Mouse (Mus musculus): ENCODE measurements around the gene Tppp3. TPM values are rescaled to one million over a fixed set of nuclear protein-coding genes. Genes with fewer than 3 reads are reported as not detected.

Gene Tppp3
- polyA plus RNA-seq, 1 experiment: 66.7 TPM

DNA sequence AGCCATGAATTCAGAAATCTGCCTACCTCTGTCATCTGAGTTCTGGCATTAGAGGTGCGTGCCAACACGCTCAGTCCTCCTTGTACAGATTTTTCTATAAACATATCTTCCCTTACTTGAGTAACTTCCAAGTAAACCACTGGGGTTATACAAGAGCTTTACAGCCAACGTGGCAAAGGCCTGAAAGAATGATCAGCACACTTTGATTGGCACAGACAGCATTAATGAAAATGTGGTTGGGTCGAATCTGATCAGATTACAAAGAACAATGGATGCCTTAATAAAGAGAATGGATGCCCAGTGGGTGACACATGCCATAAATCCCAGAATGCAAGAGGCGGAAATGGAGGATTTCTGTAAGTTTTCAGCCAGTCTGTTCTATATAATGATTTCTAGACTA, 35.1 kb downstream of the Tppp3 start:
- DNase-seq (ENCODE audit: extremely low spot score in 1 of 2, low spot score in 1 of 2): no peak

GRCm38 (mm10) chr8:105434136-105434535, 37.2 kb downstream of the Tppp3 start:
- DNase-seq (ENCODE audit: extremely low spot score in 1 of 2, low spot score in 1 of 2): no peak

GRCm38 (mm10) chr8:105433511-105433910, 37.8 kb downstream of the Tppp3 start:
- no peak for DNase-seq (ENCODE audit: extremely low spot score in 1 of 2, low spot score in 1 of 2)

- no peak for DNase-seq (ENCODE audit: extremely low spot score in 1 of 2, low spot score in 1 of 2)
Measured at GRCm38 (mm10) chr8:105433021-105433420, 38.3 kb downstream of the Tppp3 start.

GRCm38 (mm10) chr8:105431743-105432515, 39.4 kb downstream of the Tppp3 start:
- DNase-seq (ENCODE audit: extremely low spot score in 1 of 2, low spot score in 1 of 2): no peak

DNA sequence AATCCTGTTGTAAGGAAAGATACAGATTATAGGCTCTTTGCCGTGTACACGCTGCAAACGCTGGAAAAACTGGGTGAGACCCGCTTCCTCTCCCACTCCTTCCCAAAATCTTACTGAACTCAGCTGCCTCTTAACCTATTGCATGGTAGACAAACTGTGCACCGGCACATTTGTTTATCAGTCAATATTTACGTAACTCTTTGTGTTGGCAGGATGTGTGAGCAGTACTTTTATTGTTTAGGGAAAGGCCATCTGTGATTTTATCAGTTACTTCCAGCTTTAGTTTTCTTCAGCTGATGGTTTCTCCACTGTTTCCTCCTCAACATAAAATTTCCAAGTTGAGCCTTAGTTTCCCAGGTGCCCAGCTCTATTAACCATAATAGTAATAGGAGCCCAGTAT, 44.4 kb downstream of the Tppp3 start:
- DNase-seq (ENCODE audit: extremely low spot score in 1 of 2, low spot score in 1 of 2): no peak

GRCm38 (mm10) chr8:105422006-105422405, 49.3 kb downstream of the Tppp3 start:
- no peak for DNase-seq (ENCODE audit: extremely low spot score in 1 of 2, low spot score in 1 of 2)

DNA sequence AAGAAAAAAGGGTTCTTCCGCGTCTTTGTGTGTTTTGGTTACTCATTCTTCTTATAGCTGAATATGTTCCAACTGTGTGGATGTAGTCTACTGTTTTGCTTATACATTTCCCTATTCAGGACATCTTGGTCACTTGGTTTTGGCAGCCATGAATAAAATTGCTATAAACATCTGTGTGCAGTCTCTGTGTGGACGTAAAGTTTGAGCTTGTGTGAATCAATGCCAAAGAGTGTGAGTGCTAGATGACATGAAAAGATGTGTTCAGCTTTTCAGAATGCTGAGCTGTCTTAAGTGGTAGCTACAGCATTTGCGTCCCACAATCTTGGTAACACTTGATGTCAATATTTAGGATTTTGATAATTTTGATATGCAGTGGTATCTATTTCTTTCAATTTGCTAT, 51.5 kb downstream of the Tppp3 start:
- DNase-seq (ENCODE audit: extremely low spot score in 1 of 2, low spot score in 1 of 2): no peak

DNA sequence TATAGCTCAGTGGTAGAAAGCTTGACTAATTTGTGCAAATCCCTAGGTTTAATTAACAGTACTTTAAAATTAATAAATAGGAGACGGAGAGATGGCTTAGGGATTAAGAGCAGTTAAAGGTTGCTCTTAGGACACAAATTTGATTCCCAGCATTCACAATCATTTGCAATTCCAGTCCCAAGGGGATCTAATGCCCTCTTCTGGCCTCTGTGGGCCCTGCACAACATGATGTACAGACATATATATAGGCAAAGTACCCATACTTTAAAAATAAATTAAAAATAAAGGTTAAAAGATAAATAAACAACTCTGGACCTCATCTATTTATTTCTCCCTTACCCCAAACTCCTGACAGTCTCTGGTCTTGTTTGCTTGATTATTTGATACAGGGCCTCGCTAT, 52.3 kb downstream of the Tppp3 start:
- no peak for DNase-seq (ENCODE audit: extremely low spot score in 1 of 2, low spot score in 1 of 2)

Other genes starting within 250 kb of the Tppp3 start
- 35.6 and 41.5 TPM in 2 replicates for gene D230025D16Rik, start 246.4 kb downstream of the Tppp3 start, polyA plus RNA-seq (2012; rRNA removed)
- 3.9 and 4.5 TPM in 2 replicates for gene B3gnt9, start 216.4 kb downstream of the Tppp3 start, polyA plus RNA-seq (2012; rRNA removed)
- 8.4 and 8.7 TPM in 2 replicates for gene Tradd, start 206.9 kb downstream of the Tppp3 start, polyA plus RNA-seq (2012; rRNA removed)
- 2.0 and 2.1 TPM in 2 replicates for gene Fbxl8, start 206.9 kb downstream of the Tppp3 start, polyA plus RNA-seq (2012; rRNA removed)
- gene Hsf4, start 201.7 kb downstream of the Tppp3 start, polyA plus RNA-seq (2012; rRNA removed): 20.2 and 20.7 TPM in 2 replicates
- 13.4 and 14.2 TPM in 2 replicates for gene Nol3, start 195.4 kb downstream of the Tppp3 start, polyA plus RNA-seq (2012; rRNA removed)
- 33.3 and 33.4 TPM in 2 replicates for gene 4931428F04Rik, start 181.7 kb downstream of the Tppp3 start, polyA plus RNA-seq (2012; rRNA removed)
- 2.2 and 2.4 TPM in 2 replicates for gene Exoc3l, start 175.4 kb downstream of the Tppp3 start, polyA plus RNA-seq (2012; rRNA removed)
- 59.9 and 67.7 TPM in 2 replicates for gene E2f4, start 173.9 kb downstream of the Tppp3 start, polyA plus RNA-seq (2012; rRNA removed)
- 2.4 and 2.6 TPM in 2 replicates for gene Elmo3, start 165.9 kb downstream of the Tppp3 start, polyA plus RNA-seq (2012; rRNA removed)
- 3.5 and 4.8 TPM in 2 replicates for gene Lrrc29, start 145.2 kb downstream of the Tppp3 start, polyA plus RNA-seq (2012; rRNA removed)
- gene Tmem208, start 145.2 kb downstream of the Tppp3 start, polyA plus RNA-seq (2012; rRNA removed): 73.1 and 74.3 TPM in 2 replicates
- gene Fhod1, start 123.6 kb downstream of the Tppp3 start, polyA plus RNA-seq (2012; rRNA removed): 3.8 and 4.2 TPM in 2 replicates
- 26.1 and 26.4 TPM in 2 replicates for gene Slc9a5, start 122.7 kb downstream of the Tppp3 start, polyA plus RNA-seq (2012; rRNA removed)
- gene Plekhg4, start 98.3 kb downstream of the Tppp3 start, polyA plus RNA-seq (2012; rRNA removed): 3.2 TPM in 2 replicates
- gene Kctd19, start 58.0 kb downstream of the Tppp3 start, polyA plus RNA-seq (2012; rRNA removed): not detected in 2 replicates
- gene Lrrc36, start 58.0 kb downstream of the Tppp3 start, polyA plus RNA-seq (2012; rRNA removed): 0.34 and 0.53 TPM in 2 replicates
- 75.3 and 75.7 TPM in 2 replicates for gene Zdhhc1, start 25.4 kb upstream of the Tppp3 start, polyA plus RNA-seq (2012; rRNA removed)
- gene Hsd11b2, start 47.2 kb upstream of the Tppp3 start, polyA plus RNA-seq (2012; rRNA removed): 0.21 and 0.22 TPM in 2 replicates
- 334 and 339 TPM in 2 replicates for gene Atp6v0d1, start 94.5 kb upstream of the Tppp3 start, polyA plus RNA-seq (2012; rRNA removed)
- gene Ripor1, start 133.7 kb upstream of the Tppp3 start, polyA plus RNA-seq (2012; rRNA removed): 52.0 and 52.1 TPM in 2 replicates
- 34.9 and 37.1 TPM in 2 replicates for gene Ctcf, start 165.0 kb upstream of the Tppp3 start, polyA plus RNA-seq (2012; rRNA removed)
- 0.25 and 0.36 TPM in 2 replicates for gene Agrp, start 165.9 kb upstream of the Tppp3 start, polyA plus RNA-seq (2012; rRNA removed)
- gene Carmil2, start 214.7 kb upstream of the Tppp3 start, polyA plus RNA-seq (2012; rRNA removed): 33.6 and 37.2 TPM in 2 replicates
- gene Acd, start 229.6 kb upstream of the Tppp3 start, polyA plus RNA-seq (2012; rRNA removed): 42.5 and 46.0 TPM in 2 replicates
- 49.5 and 57.0 TPM in 2 replicates for gene Pard6a, start 229.6 kb upstream of the Tppp3 start, polyA plus RNA-seq (2012; rRNA removed)
- 0.38 and 0.92 TPM in 2 replicates for gene 4933405L10Rik, start 236.1 kb upstream of the Tppp3 start, polyA plus RNA-seq (2012; rRNA removed)
- gene Enkd1, start 236.7 kb upstream of the Tppp3 start, polyA plus RNA-seq (2012; rRNA removed): 15.6 and 16.0 TPM in 2 replicates